Mouse (Mus musculus): ENCODE data around the gene Olfr1193.

DNA sequence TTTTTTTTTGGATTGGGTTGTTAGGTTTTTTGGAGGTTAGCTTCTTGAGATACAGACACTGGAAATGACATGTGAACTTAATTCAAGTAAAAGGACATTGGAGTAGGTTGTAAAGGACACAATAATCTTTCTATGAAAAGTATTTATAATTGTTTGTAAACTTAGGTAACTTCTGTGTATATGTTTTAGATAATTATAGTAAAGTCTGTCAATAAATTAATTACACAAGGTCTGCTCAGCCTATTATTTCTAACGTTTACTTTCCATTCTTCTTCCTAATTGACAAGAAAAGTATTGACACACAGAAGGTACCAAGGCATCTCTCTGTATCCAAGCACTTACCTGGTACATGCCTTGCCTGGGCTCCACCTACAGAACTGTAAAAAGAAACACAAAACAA lies 27.2 kb upstream of the Olfr1193 start, which contains the start of gene Olfr1192-ps1:
- TF ChIP-seq POLR2A (IDR thresholded peaks at IDR 0.05; ENCODE audit: low read depth, low read length): no peak
- TF ChIP-seq CTCF (IDR thresholded peaks at IDR 0.05; ENCODE audit: extremely low read depth, insufficient read depth, insufficient read length, insufficient replicate concordance): no peak

Measured in spleen, adult 2 months (tissue).